Mouse (Mus musculus) embryonic fibroblast, embryonic 13.5 days (primary cell): ENCODE results near the gene Ddit4.

Source experiments
- CTCF ChIP-seq: IDR thresholded peaks from 2 replicates; pipeline ENCODE4 v1.5.1; 2011; ENCODE audit warnings: mild to moderate bottlenecking, control low read depth, low read length, moderate library complexity, borderline replicate concordance; ENCODE audit not compliant: insufficient read depth
- POLR2A ChIP-seq: IDR thresholded peaks from 2 replicates; pipeline ENCODE4 v1.6.1; 2011; ENCODE audit warnings: low read depth, mild to moderate bottlenecking, control low read depth, low read length, moderate library complexity

- no peak for TF ChIP-seq CTCF
- TF ChIP-seq POLR2A = no peak
These were observed 39.7 kb upstream of the Ddit4 start for GRCm38 (mm10) chr10:59991262-59991880.
